Mouse (Mus musculus): ENCODE results near the gene Fam84b.

Gene Fam84b

GRCm38 (mm10) chr15:60853231-60853999 is at the start of gene Fam84b:
Gene Fam84b (minus strand): TSS chr15:60853778.
- WGBS, result 34% methylated on average over 17 of the region's 17 CpGs

GRCm38 (mm10) chr15:60898187-60898965 is 44.8 kb upstream of the Fam84b start:
- 68% methylated on average over 6 of the region's 6 CpGs for WGBS

GRCm38 (mm10) chr15:60896040-60896439 is 42.5 kb upstream of the Fam84b start:
- 86% methylated on average over 2 of the region's 2 CpGs for WGBS

- whole genome bisulfite sequencing, result 63% methylated on average over 3 of the region's 3 CpGs
Measured at GRCm38 (mm10) chr15:60892976-60893463, 39.4 kb upstream of the Fam84b start.

GRCm38 (mm10) chr15:60888724-60889123 is 35.1 kb upstream of the Fam84b start:
- 95% methylated on average over 2 of the region's 2 CpGs for WGBS

- WGBS, result 88% methylated on average over 6 of the region's 6 CpGs
Measured at GRCm38 (mm10) chr15:60875721-60876120, 22.1 kb upstream of the Fam84b start.

GRCm38 (mm10) chr15:60862417-60862816 is 8.8 kb upstream of the Fam84b start:
- 73% methylated on average over 3 of the region's 3 CpGs for WGBS

- 56% methylated on average over 1 of the region's 1 CpGs for WGBS
Measured at GRCm38 (mm10) chr15:60855112-60855511, 1.5 kb upstream of the Fam84b start.

GRCm38 (mm10) chr15:60854151-60854550 is 573 bp upstream of the Fam84b start:
- 87% methylated on average over 4 of the region's 4 CpGs for WGBS

- 51% methylated on average over 3 of the region's 3 CpGs for WGBS
Measured at GRCm38 (mm10) chr15:60848630-60849029, 4.9 kb downstream of the Fam84b start.

- WGBS, result 60% methylated on average over 6 of the region's 6 CpGs
Measured at GRCm38 (mm10) chr15:60846291-60846690, 7.3 kb downstream of the Fam84b start.

GRCm38 (mm10) chr15:60845886-60846285 is 7.7 kb downstream of the Fam84b start:
- WGBS, result 25% methylated on average over 3 of the region's 3 CpGs

GRCm38 (mm10) chr15:60841785-60842184 is 11.8 kb downstream of the Fam84b start:
- 85% methylated on average over 4 of the region's 4 CpGs for WGBS

GRCm38 (mm10) chr15:60840296-60840670 is 13.3 kb downstream of the Fam84b start:
- 69% methylated on average over 4 of the region's 4 CpGs for WGBS

GRCm38 (mm10) chr15:60839539-60840295 is 13.9 kb downstream of the Fam84b start:
- WGBS, result 66% methylated on average over 3 of the region's 3 CpGs

GRCm38 (mm10) chr15:60838135-60838534 is 15.4 kb downstream of the Fam84b start:
- WGBS, result 77% methylated on average over 8 of the region's 8 CpGs

GRCm38 (mm10) chr15:60837719-60838118 is 15.9 kb downstream of the Fam84b start:
- 95% methylated on average over 9 of the region's 9 CpGs for WGBS

GRCm38 (mm10) chr15:60836321-60836720 is 17.3 kb downstream of the Fam84b start:
- 93% methylated on average over 4 of the region's 4 CpGs for WGBS

- 85% methylated on average over 5 of the region's 5 CpGs for WGBS
Measured at GRCm38 (mm10) chr15:60834598-60835571, 18.7 kb downstream of the Fam84b start.

GRCm38 (mm10) chr15:60833476-60834218 is 19.9 kb downstream of the Fam84b start:
- WGBS, result 62% methylated on average over 2 of the region's 2 CpGs

All from cerebral cortex, adult 2 months (tissue).